Mouse (Mus musculus): ENCODE measurements around the gene Ucp2.
"Not testable (repeated sequence)": the region's sequence is repeated elsewhere in the genome, so short reads cannot be mapped to it uniquely, and the experiment has no call there.

Ucp2 gene

GRCm38 (mm10) chr7:100471407-100471797, 21.7 kb upstream of the Ucp2 start:
- Histone ChIP-seq H3K4me1 (replicated peaks; ENCODE audit: low read depth, low read length) (peaks cover 27% of the 10 kb centered on the region), H3K9me3 (ENCODE audit: low read length) (no peaks in the 10 kb centered on the region), H3K27me3 (ENCODE audit: insufficient read depth, low read length) (0 out of 2 replicates have a peak, but pooled peaks cover 4% of the 10 kb centered on the region), H3K36me3 (ENCODE audit: insufficient read depth, low read length) (peaks cover 27% of the 10 kb centered on the region), H3K4me3 (replicated peaks; ENCODE audit: low read length) (no peak overlapping the region)
- no peak for TF ChIP-seq CTCF (conservative IDR thresholded peaks at IDR 0.05; ENCODE audit: low read length)
- TF ChIP-seq NANOG (IDR thresholded peaks at IDR 0.05; ENCODE audit: borderline replicate concordance, low read length): no peak
- no peak for TF ChIP-seq POU5F1 (IDR thresholded peaks at IDR 0.05; ENCODE audit: borderline replicate concordance, low read length)

DNA sequence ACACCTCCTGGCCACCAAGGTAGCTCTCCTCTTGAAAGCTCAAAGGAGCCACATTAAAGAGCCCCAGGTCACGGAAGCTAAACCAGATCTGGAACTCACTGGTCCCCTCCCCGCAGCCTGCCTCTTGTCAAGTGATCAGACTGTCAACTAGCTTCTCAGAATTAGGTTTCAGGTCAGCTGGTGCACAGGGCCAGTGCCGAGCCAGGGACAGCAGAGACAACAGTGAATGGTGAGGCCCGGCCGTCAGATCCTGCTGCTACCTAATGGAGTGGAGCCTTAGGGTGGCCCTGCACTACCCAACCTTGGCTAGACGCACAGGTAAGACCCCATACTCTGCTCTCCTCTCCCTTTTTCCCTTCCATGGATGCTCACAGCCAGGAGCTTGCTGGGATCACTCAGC, 20.4 kb upstream of the Ucp2 start, which contains the start of gene Ucp3:
Gene Ucp3 (plus strand): TSS at position 214 of the 400 bp plus-strand sequence.
- Histone ChIP-seq H3K4me3 (replicated peaks; ENCODE audit: low read length) (no peak within 1 kb of the TSS), H3K4me1 (replicated peaks; ENCODE audit: low read depth, low read length) (peaks cover 21% of the 10 kb centered on the region), H3K36me3 (ENCODE audit: insufficient read depth, low read length) (peaks cover 23% of the 10 kb centered on the region), H3K9me3 (ENCODE audit: low read length) (no peaks in the 10 kb centered on the region), H3K27me3 (ENCODE audit: insufficient read depth, low read length) (0 out of 2 replicates have a peak, but pooled peaks cover 4% of the 10 kb centered on the region)
- no peak for TF ChIP-seq CTCF (conservative IDR thresholded peaks at IDR 0.05; ENCODE audit: low read length)
- no peak for TF ChIP-seq POU5F1 (IDR thresholded peaks at IDR 0.05; ENCODE audit: borderline replicate concordance, low read length)
- TF ChIP-seq NANOG (IDR thresholded peaks at IDR 0.05; ENCODE audit: borderline replicate concordance, low read length): no peak

DNA sequence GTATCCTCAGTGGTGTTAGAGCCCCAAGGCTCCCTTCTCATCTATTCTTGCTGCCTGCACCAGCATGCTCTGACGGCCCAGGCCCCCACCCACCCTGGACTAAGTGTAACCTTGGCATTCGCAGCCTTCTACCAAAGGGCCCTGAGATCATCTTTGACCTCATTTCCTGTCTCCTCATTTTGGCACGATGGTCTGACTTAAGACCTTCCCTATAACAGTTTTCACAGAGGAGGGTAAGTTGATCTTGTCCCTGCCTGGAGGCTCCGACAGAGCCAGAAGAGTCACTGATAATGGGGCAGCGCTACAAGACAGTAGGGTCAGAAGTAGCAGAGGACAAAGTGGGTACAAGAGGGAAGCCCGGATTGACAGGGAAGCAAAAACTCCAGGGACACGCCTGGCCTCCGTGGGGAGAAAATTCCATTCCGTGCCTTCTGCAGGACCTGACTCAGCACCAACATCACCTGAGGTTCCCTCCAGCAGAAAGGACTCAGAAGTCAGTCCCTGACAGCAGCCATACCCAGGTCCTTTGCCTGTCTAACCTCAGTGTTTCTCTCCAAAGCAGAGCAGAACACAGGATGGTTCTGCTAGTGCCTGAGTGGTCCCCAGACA, 19.2 kb upstream of the Ucp2 start:
- Histone ChIP-seq H3K9me3 (ENCODE audit: low read length) (no peaks in the 10 kb centered on the region), H3K4me1 (replicated peaks; ENCODE audit: low read depth, low read length) (peaks cover 24% of the 10 kb centered on the region), H3K4me3 (replicated peaks; ENCODE audit: low read length) (no peak overlapping the region), H3K36me3 (ENCODE audit: insufficient read depth, low read length) (peaks cover 12% of the 10 kb centered on the region), H3K27me3 (ENCODE audit: insufficient read depth, low read length) (peaks cover 13% of the 10 kb centered on the region)
- TF ChIP-seq CTCF (conservative IDR thresholded peaks at IDR 0.05; ENCODE audit: low read length): no peak
- TF ChIP-seq NANOG (IDR thresholded peaks at IDR 0.05; ENCODE audit: borderline replicate concordance, low read length): no peak
- TF ChIP-seq POU5F1 (IDR thresholded peaks at IDR 0.05; ENCODE audit: borderline replicate concordance, low read length): no peak

- H3K27me3 ChIP-seq (ENCODE audit: insufficient read depth, low read length): peaks cover 20% of the 10 kb centered on the region
- peaks cover 5% of the 10 kb centered on the region for H3K36me3 ChIP-seq (ENCODE audit: insufficient read depth, low read length)
- no peaks in the 10 kb centered on the region for H3K9me3 ChIP-seq (ENCODE audit: low read length)
- H3K4me3 ChIP-seq (replicated peaks; ENCODE audit: low read length): no peak overlapping the region
- H3K4me1 ChIP-seq (replicated peaks; ENCODE audit: low read depth, low read length): peaks cover 31% of the 10 kb centered on the region
- no peak for TF ChIP-seq POU5F1 (IDR thresholded peaks at IDR 0.05; ENCODE audit: borderline replicate concordance, low read length)
Measured at GRCm38 (mm10) chr7:100474680-100475079, 18.5 kb upstream of the Ucp2 start.

DNA sequence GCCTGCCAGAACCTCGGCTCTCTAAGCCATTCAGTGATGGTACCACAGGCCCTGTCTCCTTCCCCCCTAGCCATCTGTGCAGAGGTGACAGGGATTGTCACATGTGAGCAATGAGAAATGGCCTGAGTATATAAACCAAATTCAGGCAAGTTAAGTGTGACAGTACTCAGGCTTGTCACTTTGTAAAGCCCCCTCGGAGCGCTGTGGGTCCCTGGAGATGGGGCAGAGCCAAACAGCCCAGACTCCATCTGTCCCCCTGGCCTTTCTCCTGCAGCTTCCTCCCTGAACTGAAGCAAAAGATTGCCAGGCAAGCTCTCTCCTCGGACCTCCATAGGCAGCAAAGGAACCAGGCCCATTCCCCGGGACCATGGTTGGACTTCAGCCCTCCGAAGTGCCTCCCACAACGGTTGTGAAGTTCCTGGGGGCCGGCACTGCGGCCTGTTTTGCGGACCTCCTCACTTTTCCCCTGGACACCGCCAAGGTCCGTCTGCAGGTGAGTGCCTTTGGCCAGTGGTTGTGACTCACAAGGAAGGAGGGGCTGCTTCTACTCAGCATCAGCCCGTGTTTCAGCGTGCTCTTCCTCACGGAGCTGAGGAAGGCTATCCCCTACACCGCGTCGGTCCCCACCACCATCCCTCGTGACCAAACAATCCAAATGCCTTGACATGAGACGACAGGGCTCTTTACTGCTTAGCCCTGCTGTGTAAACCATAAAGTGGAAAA, 13.9 kb upstream of the Ucp2 start:
- H3K27me3 ChIP-seq (ENCODE audit: insufficient read depth, low read length): peaks cover 32% of the 10 kb centered on the region
- H3K4me1 ChIP-seq (replicated peaks; ENCODE audit: low read depth, low read length): peaks cover 31% of the 10 kb centered on the region
- TF ChIP-seq CTCF (conservative IDR thresholded peaks at IDR 0.05; ENCODE audit: low read length) (no peak), NANOG (IDR thresholded peaks at IDR 0.05; ENCODE audit: borderline replicate concordance, low read length) (no peak), POU5F1 (IDR thresholded peaks at IDR 0.05; ENCODE audit: borderline replicate concordance, low read length) (no peak)
- peak overlapping the region; percentile 70 for H3K4me3 ChIP-seq (replicated peaks; ENCODE audit: low read length)
- no peaks in the 10 kb centered on the region for H3K36me3 ChIP-seq (ENCODE audit: insufficient read depth, low read length)
- H3K9me3 ChIP-seq (ENCODE audit: low read length): no peaks in the 10 kb centered on the region

GRCm38 (mm10) chr7:100479823-100480164, 13.3 kb upstream of the Ucp2 start:
- Histone ChIP-seq H3K4me3 (replicated peaks; ENCODE audit: low read length) (peak overlapping the region; percentile 70), H3K36me3 (ENCODE audit: insufficient read depth, low read length) (no peaks in the 10 kb centered on the region), H3K4me1 (replicated peaks; ENCODE audit: low read depth, low read length) (peaks cover 33% of the 10 kb centered on the region), H3K9me3 (ENCODE audit: low read length) (no peaks in the 10 kb centered on the region), H3K27me3 (ENCODE audit: insufficient read depth, low read length) (peaks cover 32% of the 10 kb centered on the region)
- TF ChIP-seq POU5F1 (IDR thresholded peaks at IDR 0.05; ENCODE audit: borderline replicate concordance, low read length) (no peak), NANOG (IDR thresholded peaks at IDR 0.05; ENCODE audit: borderline replicate concordance, low read length) (no peak), CTCF (conservative IDR thresholded peaks at IDR 0.05; ENCODE audit: low read length) (no peak)

GRCm38 (mm10) chr7:100480175-100480574, 13.0 kb upstream of the Ucp2 start:
- no peak for TF ChIP-seq POU5F1 (IDR thresholded peaks at IDR 0.05; ENCODE audit: borderline replicate concordance, low read length)
- no peak for TF ChIP-seq NANOG (IDR thresholded peaks at IDR 0.05; ENCODE audit: borderline replicate concordance, low read length)
- TF ChIP-seq CTCF (conservative IDR thresholded peaks at IDR 0.05; ENCODE audit: low read length): no peak
- H3K27me3 ChIP-seq (ENCODE audit: insufficient read depth, low read length): peaks cover 32% of the 10 kb centered on the region

DNA sequence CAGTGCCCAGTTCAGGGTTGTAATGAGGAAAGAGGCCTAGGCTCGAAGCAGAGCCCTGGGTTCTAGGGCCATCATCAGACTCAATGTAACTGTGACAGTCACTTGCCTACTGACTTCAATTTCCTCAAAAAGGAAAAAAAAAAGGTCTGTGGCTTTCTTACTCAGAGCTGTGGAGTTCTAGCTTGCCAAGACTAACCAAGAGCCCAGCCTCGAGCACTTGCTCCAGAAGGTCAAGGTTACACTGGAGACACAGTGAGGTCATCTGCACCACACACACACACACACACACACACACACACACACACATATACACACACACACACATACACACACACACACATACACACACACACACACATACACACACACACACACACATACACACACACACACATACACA, 11.1 kb upstream of the Ucp2 start:
- not testable (repeated sequence) for H3K4me3 ChIP-seq (replicated peaks; ENCODE audit: low read length); H3K9me3 ChIP-seq (ENCODE audit: low read length); H3K36me3 ChIP-seq (ENCODE audit: insufficient read depth, low read length)
- Histone ChIP-seq H3K27me3 (ENCODE audit: insufficient read depth, low read length) (peaks cover 28% of the 10 kb centered on the region), H3K4me1 (replicated peaks; ENCODE audit: low read depth, low read length) (peaks cover 40% of the 10 kb centered on the region)

More at GRCm38 (mm10) chr7:100480175-100480574, 13.0 kb upstream of the Ucp2 start:
- Histone ChIP-seq H3K4me3 (replicated peaks; ENCODE audit: low read length) (peak overlapping the region; percentile 70), H3K4me1 (replicated peaks; ENCODE audit: low read depth, low read length) (peaks cover 35% of the 10 kb centered on the region), H3K36me3 (ENCODE audit: insufficient read depth, low read length) (no peaks in the 10 kb centered on the region), H3K9me3 (ENCODE audit: low read length) (no peaks in the 10 kb centered on the region)

GRCm38 (mm10) chr7:100484493-100484892, 8.6 kb upstream of the Ucp2 start:
- Histone ChIP-seq H3K36me3 (ENCODE audit: insufficient read depth, low read length) (no peaks in the 10 kb centered on the region), H3K4me1 (replicated peaks; ENCODE audit: low read depth, low read length) (peaks cover 50% of the 10 kb centered on the region), H3K27me3 (ENCODE audit: insufficient read depth, low read length) (peaks cover 14% of the 10 kb centered on the region), H3K9me3 (ENCODE audit: low read length) (no peaks in the 10 kb centered on the region), H3K4me3 (replicated peaks; ENCODE audit: low read length) (no peak overlapping the region)
- TF ChIP-seq CTCF (conservative IDR thresholded peaks at IDR 0.05; ENCODE audit: low read length) (no peak), NANOG (IDR thresholded peaks at IDR 0.05; ENCODE audit: borderline replicate concordance, low read length) (no peak), POU5F1 (IDR thresholded peaks at IDR 0.05; ENCODE audit: borderline replicate concordance, low read length) (no peak)
